Mouse (Mus musculus): Measurements from ENCODE around the gene Pkp4.

- TF ChIP-seq CTCF (IDR thresholded peaks at IDR 0.05; ENCODE audit: low read depth) (no peak), EP300 (IDR thresholded peaks at IDR 0.05; ENCODE audit: low read depth) (no peak)
These were observed 68.7 kb downstream of the Pkp4 start for GRCm38 (mm10) chr2:59229250-59229895.

Measured in liver, postnatal 0 days (tissue).